Mouse (Mus musculus) liver, postnatal 0 days (tissue): Measurements from ENCODE around the gene Ercc2.

Experiments
- CTCF ChIP-seq: sonication (generic); IDR thresholded peaks from 2 replicates; pipeline ENCODE4 v1.5.1; 2016; ENCODE audit warnings: antibody characterized with exemption, low read depth
- EP300 ChIP-seq: IDR thresholded peaks from 2 replicates; pipeline ENCODE4 v1.6.1; 2016; ENCODE audit warnings: antibody characterized with exemption, low read depth, mild to moderate bottlenecking

DNA sequence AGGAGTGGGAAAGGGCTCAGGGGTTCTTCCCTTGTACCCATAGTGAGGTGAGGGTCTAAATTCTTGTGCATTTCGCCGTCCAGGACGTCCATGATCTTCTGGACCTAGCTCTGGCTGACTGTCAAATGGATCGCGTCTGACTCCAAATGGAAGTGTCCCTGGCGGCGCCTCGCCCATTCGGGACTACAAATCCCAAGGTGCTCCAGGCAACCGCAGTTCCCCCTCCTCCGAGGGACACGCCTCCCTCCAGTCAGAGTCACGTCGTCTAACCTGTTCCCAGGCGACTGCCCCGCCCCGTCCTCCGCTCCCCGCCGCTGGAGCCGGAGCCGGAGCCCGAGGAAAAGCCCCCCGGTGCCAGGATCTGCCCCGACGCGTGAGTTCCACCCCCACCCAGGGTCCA lies 20.9 kb upstream of the Ercc2 start:
- no peak for TF ChIP-seq EP300
- no peak for TF ChIP-seq CTCF
